Mouse (Mus musculus) heart, adult 2 months (tissue): ENCODE measurements at regions not wholly inside any gene's neighbourhood (a gene's known extent, or its start where the extent isn't known, plus 50 kb on each side); places are given as distances from the start of the nearest gene placed in this dataset.

Experiments used
- DNase-seq, 2 experiments: peaks; one replicate each; pipeline ENCODE4 v3.0.0; 2021
- H3K27ac ChIP-seq: fragments of 200-600 bp; 2 replicates; pipeline ENCODE4 v1.8.1; 2022
- H3K27me3 ChIP-seq: fragments of 200-500 bp; 2 replicates; pipeline ENCODE4 v1.6.1; 2012; ENCODE audit warnings: mild to moderate bottlenecking, low read length, inconsistent platforms, mixed read lengths; ENCODE audit not compliant: control insufficient read depth, insufficient read depth
- H3K36me3 ChIP-seq: fragments of 200-500 bp; 2 replicates; pipeline ENCODE4 v1.6.1; 2012; ENCODE audit warnings: low read length, inconsistent platforms; ENCODE audit not compliant: control insufficient read depth, insufficient read depth
- H3K4me1 ChIP-seq: fragments of 200-500 bp; 2 replicates; pipeline ENCODE4 v1.6.1; 2011; ENCODE audit warnings: low read length; ENCODE audit not compliant: control insufficient read depth, insufficient read depth
- H3K4me3 ChIP-seq: fragments of 200-600 bp; 2 replicates; pipeline ENCODE4 v1.8.1; 2022
- H3K79me2 ChIP-seq: fragments of 200-500 bp; replicated peaks from 2 replicates; pipeline ENCODE4 v1.6.1; 2012; ENCODE audit warnings: mild to moderate bottlenecking, inconsistent platforms, low read length, moderate library complexity, mixed read lengths; ENCODE audit not compliant: control insufficient read depth, insufficient read depth
- H3K9ac ChIP-seq: fragments of 200-500 bp; 2 replicates; pipeline ENCODE4 v1.6.1; 2012; ENCODE audit warnings: low read depth, mild to moderate bottlenecking, control low read depth, inconsistent platforms, low read length, mixed read lengths
- CTCF ChIP-seq: fragments of 200-600 bp; IDR thresholded peaks from 2 replicates; pipeline ENCODE4 v1.8.1; 2022; ENCODE audit warnings: antibody characterized with exemption, mild to moderate bottlenecking, moderate library complexity
- EP300 ChIP-seq: fragments of 200-500 bp; IDR thresholded peaks from 2 replicates; pipeline ENCODE4 v1.6.1; 2011; ENCODE audit warnings: low read depth, low read length, control low read depth; ENCODE audit not compliant: insufficient read depth
- POLR2A ChIP-seq: fragments of 200-500 bp; IDR thresholded peaks from 2 replicates; pipeline ENCODE4 v1.6.1; 2011; ENCODE audit warnings: mild to moderate bottlenecking, low read depth, low read length, control low read depth; ENCODE audit not compliant: insufficient read depth
- WGBS: fragments of 180-500 bp; shearing (Covaris S2); methylation state at CpG from one replicate; pipeline ENCODE4 v1.1.7; 2018; 5-methylcytosine and 5-hydroxymethylcytosine counted together
- intact Hi-C: fragments of 180-260 bp; cut with DNase I; formaldehyde crosslinking; loops from one replicate; pipeline ENCODE4 v1.15.1; 2025

DNA sequence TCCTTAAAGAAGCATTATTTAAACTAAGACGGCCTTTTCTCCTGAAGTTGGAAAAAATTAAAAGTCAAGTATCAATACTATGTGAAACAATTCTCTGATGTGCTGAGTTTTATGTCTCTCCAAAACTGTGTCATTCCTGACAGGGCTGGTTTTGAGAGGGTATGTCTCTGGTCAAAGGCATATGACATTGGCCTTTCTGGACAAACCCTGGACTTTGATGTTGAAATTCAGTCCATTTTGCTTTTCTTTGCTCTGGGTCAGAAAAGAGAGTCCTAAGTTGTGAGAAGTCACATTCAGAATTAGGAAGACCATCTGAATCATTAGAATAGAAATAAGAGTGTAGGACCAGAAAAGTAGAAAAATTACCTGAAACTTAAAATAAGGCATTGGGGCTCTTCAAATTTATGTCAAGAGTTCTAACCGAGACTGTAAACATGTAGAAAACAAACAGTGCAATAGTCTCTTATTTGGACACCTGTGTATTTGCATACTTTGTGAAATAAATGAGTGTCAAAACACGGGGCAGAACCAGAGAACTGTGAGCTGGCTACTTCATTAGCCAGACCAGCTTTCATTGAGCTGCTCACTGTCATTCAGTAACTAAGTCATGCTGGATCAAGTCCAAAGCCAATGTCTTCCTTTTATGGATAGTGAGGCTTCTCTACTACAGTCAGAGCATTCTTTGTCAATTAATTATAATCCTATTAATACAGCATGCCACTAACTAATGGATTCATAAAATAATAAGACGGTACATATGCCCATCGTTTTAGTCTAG, 209.3 kb upstream of the Adamts9 start:
- intact Hi-C loops: loop anchor here (5.0 to 10.0 kb wide), 4 partner anchors 85 to 292 kb away; partner anchors contain the start of gene Adamts9
- Histone ChIP-seq H3K4me1 (peaks cover 7% of the 10 kb centered on the region), H3K27me3 (no peaks in the 10 kb centered on the region), H3K36me3 (peaks cover 11% of the 10 kb centered on the region), H3K9ac (no peak overlapping the region), H3K27ac (no peak overlapping the region), H3K4me3 (no peak overlapping the region), H3K79me2 (no peaks in the 10 kb centered on the region)
- no peak for DNase-seq
- WGBS: 91% methylated on average over 5 of the region's 5 CpGs
- TF ChIP-seq POLR2A (no peak), CTCF (no peak), EP300 (no peak)

DNA sequence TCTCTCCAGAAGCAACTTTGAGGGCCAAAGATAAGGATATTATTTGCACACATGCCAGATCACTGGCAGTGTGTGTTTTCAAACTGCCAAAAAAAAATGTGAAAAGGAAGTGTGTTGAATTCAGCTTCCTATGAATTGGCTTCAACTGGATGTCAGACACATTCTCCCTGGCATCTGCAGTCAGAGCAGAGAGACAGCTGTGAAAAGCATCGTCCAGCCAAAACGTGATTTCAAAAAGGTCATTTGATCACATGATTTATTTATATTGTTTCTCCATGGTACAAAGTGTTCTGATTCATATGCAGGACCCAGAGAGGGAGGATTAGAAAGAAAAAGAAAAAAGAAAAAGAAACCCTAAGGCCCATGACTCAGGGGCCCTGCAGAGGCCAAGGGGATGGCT, 207.2 kb upstream of the Adamts9 start:
- H3K36me3 ChIP-seq: peaks cover 11% of the 10 kb centered on the region
- peaks cover 7% of the 10 kb centered on the region for H3K4me1 ChIP-seq
- WGBS: 5% methylated on average over 2 of the region's 2 CpGs
- peak overlapping the region; percentile 38 for H3K27ac ChIP-seq
- H3K27me3 ChIP-seq: no peaks in the 10 kb centered on the region
- intact Hi-C loops: loop anchor here (1.0 to 10.0 kb wide), 5 partner anchors 83 to 389 kb away; partner anchors contain the start of gene Adamts9
- no peaks in the 10 kb centered on the region for H3K79me2 ChIP-seq
- H3K4me3 ChIP-seq: no peak overlapping the region
- TF ChIP-seq POLR2A (no peak; the same call in 1 of the 2 replicates), EP300 (0 out of 2 replicates have a peak, but pooled peaks have one; percentile 30)
- no peak overlapping the region for H3K9ac ChIP-seq
- DNase-seq: peak in 1 of 2 experiments; percentile 50

DNA sequence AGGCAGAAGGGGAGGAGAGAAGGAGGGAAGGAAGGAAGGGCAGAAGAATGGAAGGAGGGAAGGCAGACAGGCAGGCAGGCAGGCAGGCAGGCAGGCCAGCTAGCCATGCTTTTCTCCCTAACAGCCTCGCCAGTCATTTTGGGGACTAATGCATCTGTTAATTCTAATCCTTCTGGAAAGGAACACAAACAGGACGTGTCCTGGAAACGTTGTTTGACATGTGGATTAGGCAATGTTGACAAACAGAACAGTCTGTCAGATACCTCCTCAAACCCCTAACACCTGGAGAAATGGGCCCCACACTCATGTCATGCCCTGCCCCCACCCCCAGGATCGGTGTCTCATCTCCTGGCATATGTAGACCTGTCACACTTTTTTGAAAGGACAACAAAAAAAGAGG, 206.7 kb upstream of the Adamts9 start:
- intact Hi-C loops: loop anchor here (1.0 to 10.0 kb wide), 5 partner anchors 83 to 389 kb away; partner anchors contain the start of gene Adamts9
- H3K9ac ChIP-seq: no peak overlapping the region
- WGBS: 27% methylated on average over 4 of the region's 4 CpGs
- DNase-seq: peak in 1 of 2 experiments; percentile 19
- H3K27ac ChIP-seq: peak overlapping the region; percentile 38
- TF ChIP-seq CTCF: no peak
- no peak for TF ChIP-seq EP300
- no peak for TF ChIP-seq POLR2A
- no peaks in the 10 kb centered on the region for H3K79me2 ChIP-seq
- H3K36me3 ChIP-seq: peaks cover 11% of the 10 kb centered on the region
- no peaks in the 10 kb centered on the region for H3K27me3 ChIP-seq
- H3K4me1 ChIP-seq: peaks cover 7% of the 10 kb centered on the region
- no peak overlapping the region for H3K4me3 ChIP-seq

DNA sequence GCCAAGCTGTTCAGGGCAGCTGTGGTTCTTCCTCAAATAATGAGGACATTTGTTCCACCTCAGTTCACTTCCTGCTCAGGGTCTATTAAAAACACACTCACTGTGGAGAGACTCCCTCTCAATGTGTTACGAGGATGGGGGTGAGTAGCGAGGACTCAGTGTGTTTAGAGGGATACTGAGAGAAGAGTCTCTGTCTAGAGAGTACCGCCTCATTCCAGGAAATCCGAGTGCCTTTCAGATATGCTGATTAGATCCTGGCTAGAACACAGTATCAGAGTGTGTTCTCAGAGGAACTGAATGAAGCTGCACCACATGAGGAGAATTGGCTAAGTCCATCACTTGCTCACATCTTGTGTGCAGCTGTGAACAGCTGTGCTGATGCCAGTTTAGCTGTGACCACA, 197.0 kb upstream of the Adamts9 start:
- Histone ChIP-seq H3K36me3 (no peaks in the 10 kb centered on the region), H3K9ac (no peak overlapping the region), H3K4me3 (no peak overlapping the region), H3K27me3 (no peaks in the 10 kb centered on the region), H3K4me1 (peaks cover 4% of the 10 kb centered on the region), H3K79me2 (no peaks in the 10 kb centered on the region), H3K27ac (no peak overlapping the region)
- DNase-seq: peak in 1 of 2 experiments; percentile 5
- TF ChIP-seq POLR2A (no peak), EP300 (no peak), CTCF (no peak)
- 29% methylated on average over 4 of the region's 4 CpGs for WGBS
- intact Hi-C loops: no loop called here

DNA sequence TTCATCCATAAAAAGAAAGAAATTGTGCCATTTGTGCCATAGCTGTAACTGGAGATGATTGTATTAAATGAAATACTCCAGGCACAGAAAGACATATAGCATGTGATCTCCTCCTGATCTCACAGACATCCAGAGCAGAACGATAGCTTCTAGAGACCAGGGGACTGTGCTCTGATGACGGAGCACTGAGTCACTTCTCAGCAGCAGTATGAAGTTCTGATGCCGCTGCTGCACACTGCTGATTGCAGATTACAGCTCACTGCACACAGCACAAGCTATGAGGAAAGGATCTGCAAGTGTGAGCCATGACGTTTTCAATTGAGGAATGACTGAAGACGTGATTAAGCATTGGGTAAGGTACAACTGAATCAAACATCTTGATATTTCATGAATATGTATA, 190.6 kb upstream of the Adamts9 start:
- TF ChIP-seq POLR2A (no peak), CTCF (no peak), EP300 (no peak)
- Histone ChIP-seq H3K4me3 (no peak overlapping the region), H3K27ac (no peak overlapping the region), H3K4me1 (no peaks in the 10 kb centered on the region), H3K27me3 (no peaks in the 10 kb centered on the region), H3K79me2 (no peaks in the 10 kb centered on the region), H3K9ac (no peak overlapping the region), H3K36me3 (no peaks in the 10 kb centered on the region)
- 73% methylated on average over 5 of the region's 5 CpGs for WGBS
- intact Hi-C loops: no loop called here
- DNase-seq: no peak

DNA sequence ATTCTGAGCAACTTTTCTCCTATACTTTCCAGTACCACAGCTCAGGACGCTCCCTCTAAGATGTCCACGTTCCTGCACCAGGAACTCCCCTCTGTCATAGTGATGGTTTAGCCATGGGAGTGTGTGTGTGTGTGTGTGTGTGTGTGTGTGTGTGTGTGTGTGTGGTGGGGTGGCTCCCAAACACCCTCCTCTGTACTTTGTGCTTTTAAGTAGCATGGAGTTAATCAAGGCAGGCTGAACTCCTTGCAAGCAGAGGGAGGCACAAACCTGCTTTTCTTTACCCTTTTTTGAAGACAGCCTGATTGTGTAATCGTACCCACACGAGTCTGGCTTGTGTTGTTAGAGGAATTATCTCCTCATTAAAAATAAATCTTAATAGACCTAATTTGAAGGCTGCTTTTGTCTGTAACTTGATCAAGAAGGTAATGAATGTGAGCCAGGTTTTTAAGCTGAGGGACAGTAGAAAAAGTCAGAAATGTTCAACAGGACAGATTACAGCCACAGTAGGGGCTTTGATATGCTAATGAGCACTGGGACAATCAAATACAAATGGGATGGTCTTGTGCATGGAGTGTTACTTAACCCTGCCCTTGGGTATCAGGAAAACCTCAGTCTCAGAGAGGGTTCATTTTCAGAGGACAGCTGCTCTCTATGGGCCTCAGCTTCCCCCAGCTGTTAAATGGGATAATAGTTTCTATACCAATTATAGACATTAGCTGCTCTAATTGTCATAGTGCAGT, 187.8 kb upstream of the Adamts9 start:
- no peaks in the 10 kb centered on the region for H3K79me2 ChIP-seq
- no peak overlapping the region for H3K27ac ChIP-seq
- TF ChIP-seq EP300 (no peak), CTCF (no peak), POLR2A (no peak)
- H3K9ac ChIP-seq: no peak overlapping the region
- intact Hi-C loops: no loop called here
- no peak overlapping the region for H3K4me3 ChIP-seq
- H3K36me3 ChIP-seq: no peaks in the 10 kb centered on the region
- H3K4me1 ChIP-seq: no peaks in the 10 kb centered on the region
- 72% methylated on average over 4 of the region's 4 CpGs for WGBS
- DNase-seq: no peak
- no peaks in the 10 kb centered on the region for H3K27me3 ChIP-seq
